Mouse (Mus musculus) midbrain, embryonic 12.5 days (tissue): ENCODE data around the gene Olfr1505. TPM values are rescaled to one million over a fixed set of nuclear protein-coding genes. Genes with fewer than 3 reads are reported as not detected.

ENCODE experiments used
- ATAC-seq: fragments of 200-750 bp; cut with Nextera tagmentation; 2 replicates; pipeline ENCODE4 v1.8.0; 2017; ENCODE audit warnings: low read depth, moderate TSS enrichment, moderate library complexity; ENCODE audit not compliant: low FRiP score
- H3K27ac ChIP-seq: fragments of 300-500 bp; sonication (generic); replicated peaks from 2 replicates; pipeline ENCODE4 v1.5.1; 2016; ENCODE audit warnings: mild to moderate bottlenecking
- H3K27me3 ChIP-seq: fragments of 300-500 bp; sonication (generic); 2 replicates; pipeline ENCODE4 v1.6.1; 2016; ENCODE audit warnings: mild to moderate bottlenecking
- H3K36me3 ChIP-seq: fragments of 300-500 bp; sonication (generic); 2 replicates; pipeline ENCODE4 v1.6.1; 2016
- H3K4me1 ChIP-seq: fragments of 300-500 bp; sonication (generic); 2 replicates; pipeline ENCODE4 v1.6.1; 2016
- H3K4me2 ChIP-seq: fragments of 300-500 bp; sonication (generic); replicated peaks from 2 replicates; pipeline ENCODE4 v1.6.1; 2016; ENCODE audit warnings: mild to moderate bottlenecking, moderate library complexity
- H3K4me3 ChIP-seq: fragments of 300-500 bp; sonication (generic); 2 replicates; pipeline ENCODE4 v1.5.1; 2016; ENCODE audit warnings: mild to moderate bottlenecking
- H3K9ac ChIP-seq: fragments of 300-500 bp; sonication (generic); replicated peaks from 2 replicates; pipeline ENCODE4 v1.6.1; 2016; ENCODE audit warnings: mild to moderate bottlenecking, moderate library complexity
- H3K9me3 ChIP-seq: fragments of 300-500 bp; sonication (generic); 2 replicates; pipeline ENCODE4 v1.6.1; 2016; ENCODE audit warnings: mild to moderate bottlenecking
- WGBS: fragments of 180-500 bp; shearing (Covaris S2); methylation state at CpG from one replicate; pipeline ENCODE4 v1.1.7; 2016; 5-methylcytosine and 5-hydroxymethylcytosine counted together
- polyA plus RNA-seq: library from polyadenylated mRNA; unstranded; fragments of >200 nt; fragmentation: Nextera tagmentation; extraction: Ambion mirVana; gene quantifications from 2 replicates; pipeline ENCODE4 v1.2.1, GENCODE M21; 2016

The Olfr1505 gene
- polyA plus RNA-seq = not detected in 2 replicates

DNA sequence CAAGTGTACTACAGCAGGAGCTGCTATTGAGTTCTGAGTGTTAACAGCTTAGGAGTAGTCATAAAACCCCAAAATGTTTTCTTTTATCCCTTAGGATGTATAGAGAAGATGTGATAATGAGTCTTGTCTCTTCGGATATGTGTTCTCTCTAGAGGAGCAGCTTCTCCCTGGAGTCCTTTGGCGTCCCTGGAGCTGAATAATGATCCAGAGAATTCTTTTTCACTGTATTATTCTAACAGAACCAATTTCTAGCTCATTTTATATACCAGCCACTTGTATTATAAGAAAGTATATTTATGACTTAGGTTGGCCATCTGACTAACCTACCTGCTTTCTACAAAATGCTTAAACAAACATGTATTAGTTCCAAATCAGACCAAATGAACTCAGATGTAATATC is at the start of gene Olfr1505:
Olfr1505 (plus strand) TSS at position 301 of the 400 bp plus-strand sequence.
- ATAC-seq = no peak
- Histone ChIP-seq H3K4me1 (no peaks in the 10 kb centered on the region), H3K36me3 (no peaks in the 10 kb centered on the region), H3K4me2 (no peak within 1 kb of the TSS), H3K4me3 (no peak within 1 kb of the TSS), H3K27ac (no peak within 1 kb of the TSS), H3K27me3 (no peaks in the 10 kb centered on the region), H3K9ac (no peak within 1 kb of the TSS), H3K9me3 (no peaks in the 10 kb centered on the region)
- 74% methylated on average over 2 of the region's 2 CpGs for WGBS

- H3K4me3 ChIP-seq = no peak within 1 kb of the TSS
- no peaks in the 10 kb centered on the region for H3K27me3 ChIP-seq
- H3K9ac ChIP-seq = no peak within 1 kb of the TSS
- H3K27ac ChIP-seq = no peak within 1 kb of the TSS
- H3K4me1 ChIP-seq = no peaks in the 10 kb centered on the region
- no peak for ATAC-seq
- H3K36me3 ChIP-seq = no peaks in the 10 kb centered on the region
- WGBS = 74% methylated on average over 1 of the region's 1 CpGs
- H3K4me2 ChIP-seq = no peak within 1 kb of the TSS
- no peaks in the 10 kb centered on the region for H3K9me3 ChIP-seq
Observed at GRCm38 (mm10) chr19:13897828-13898227, 15.5 kb upstream of the Olfr1505 start, which contains the start of gene Olfr1504. Gene Olfr1504 (minus strand): TSS chr19:13897928.

Other genes with a start within 250 kb of the Olfr1505 start
- not detected in 2 replicates for gene Olfr1491, start 216.3 kb upstream of the Olfr1505 start, polyA plus RNA-seq
- not detected in 2 replicates for gene Olfr1493-ps1, start 190.3 kb upstream of the Olfr1505 start, polyA plus RNA-seq
- not detected in 2 replicates for gene Olfr1494, start 173.8 kb upstream of the Olfr1505 start, polyA plus RNA-seq
- not detected in 2 replicates for gene Olfr1495, start 148.9 kb upstream of the Olfr1505 start, polyA plus RNA-seq
- gene Olfr1496, start 135.7 kb upstream of the Olfr1505 start, polyA plus RNA-seq = not detected in 2 replicates
- not detected in 2 replicates for gene Olfr1497, start 115.3 kb upstream of the Olfr1505 start, polyA plus RNA-seq
- not detected in 2 replicates for gene Olfr1499, start 94.1 kb upstream of the Olfr1505 start, polyA plus RNA-seq
- gene Olfr1500, start 83.0 kb upstream of the Olfr1505 start, polyA plus RNA-seq = not detected in 2 replicates
- not detected in 2 replicates for gene Olfr1501, start 62.8 kb upstream of the Olfr1505 start, polyA plus RNA-seq
- not detected in 2 replicates for gene Olfr1502, start 51.7 kb upstream of the Olfr1505 start, polyA plus RNA-seq
- gene Olfr1504, start 15.6 kb upstream of the Olfr1505 start, polyA plus RNA-seq = not detected in 2 replicates